Mouse (Mus musculus): ENCODE measurements around the gene Cog7. TPM values are rescaled to one million over a fixed set of nuclear protein-coding genes. Genes with fewer than 3 reads are reported as not detected.

Cog7 gene
- polyA plus RNA-seq, 1 experiment = 45.1 TPM

- no peak overlapping the region for H3K27ac ChIP-seq (ENCODE audit: control insufficient read depth, insufficient read depth, low read depth, low read length)
- no peaks in the 10 kb centered on the region for H3K27me3 ChIP-seq (ENCODE audit: control insufficient read depth, insufficient read depth, low read length)
- H3K36me3 ChIP-seq (ENCODE audit: control insufficient read depth, insufficient read depth, low read length) = peaks cover 6% of the 10 kb centered on the region
- H3K4me1 ChIP-seq (ENCODE audit: control insufficient read depth, insufficient read depth, low read length) = no peaks in the 10 kb centered on the region
- H3K4me3 ChIP-seq (ENCODE audit: control insufficient read depth, low read depth, low read length) = no peak overlapping the region
- no peak for TF ChIP-seq POLR2A (IDR thresholded peaks at IDR 0.05; ENCODE audit: control insufficient read depth, low read depth, low read length)
- no peak for TF ChIP-seq CTCF (IDR thresholded peaks at IDR 0.05; ENCODE audit: control insufficient read depth, insufficient read depth, insufficient replicate concordance, low read depth, low read length)
These were observed 42.3 kb downstream of the Cog7 start for GRCm38 (mm10) chr7:121939244-121939643.

GRCm38 (mm10) chr7:121938124-121938891 is 43.2 kb downstream of the Cog7 start:
- Histone ChIP-seq H3K36me3 (ENCODE audit: control insufficient read depth, insufficient read depth, low read length) (peaks cover 6% of the 10 kb centered on the region), H3K4me3 (ENCODE audit: control insufficient read depth, low read depth, low read length) (no peak overlapping the region), H3K4me1 (ENCODE audit: control insufficient read depth, insufficient read depth, low read length) (no peaks in the 10 kb centered on the region), H3K27me3 (ENCODE audit: control insufficient read depth, insufficient read depth, low read length) (no peaks in the 10 kb centered on the region), H3K27ac (ENCODE audit: control insufficient read depth, insufficient read depth, low read depth, low read length) (no peak overlapping the region)
- TF ChIP-seq CTCF (IDR thresholded peaks at IDR 0.05; ENCODE audit: control insufficient read depth, insufficient read depth, insufficient replicate concordance, low read depth, low read length) (no peak), POLR2A (IDR thresholded peaks at IDR 0.05; ENCODE audit: control insufficient read depth, low read depth, low read length) (no peak)

GRCm38 (mm10) chr7:121936861-121937630 is 44.5 kb downstream of the Cog7 start:
- no peak for TF ChIP-seq CTCF (IDR thresholded peaks at IDR 0.05; ENCODE audit: control insufficient read depth, insufficient read depth, insufficient replicate concordance, low read depth, low read length)
- TF ChIP-seq POLR2A (IDR thresholded peaks at IDR 0.05; ENCODE audit: control insufficient read depth, low read depth, low read length) = no peak
- Histone ChIP-seq H3K4me3 (ENCODE audit: control insufficient read depth, low read depth, low read length) (no peak overlapping the region), H3K4me1 (ENCODE audit: control insufficient read depth, insufficient read depth, low read length) (no peaks in the 10 kb centered on the region), H3K27me3 (ENCODE audit: control insufficient read depth, insufficient read depth, low read length) (no peaks in the 10 kb centered on the region), H3K27ac (ENCODE audit: control insufficient read depth, insufficient read depth, low read depth, low read length) (no peak overlapping the region), H3K36me3 (ENCODE audit: control insufficient read depth, insufficient read depth, low read length) (peaks cover 6% of the 10 kb centered on the region)

GRCm38 (mm10) chr7:121935906-121936794 is 45.4 kb downstream of the Cog7 start:
- H3K4me3 ChIP-seq (ENCODE audit: control insufficient read depth, low read depth, low read length) = no peak overlapping the region
- H3K27ac ChIP-seq (ENCODE audit: control insufficient read depth, insufficient read depth, low read depth, low read length) = no peak overlapping the region
- H3K36me3 ChIP-seq (ENCODE audit: control insufficient read depth, insufficient read depth, low read length) = peaks cover 6% of the 10 kb centered on the region
- H3K4me1 ChIP-seq (ENCODE audit: control insufficient read depth, insufficient read depth, low read length) = no peaks in the 10 kb centered on the region
- no peaks in the 10 kb centered on the region for H3K27me3 ChIP-seq (ENCODE audit: control insufficient read depth, insufficient read depth, low read length)
- TF ChIP-seq CTCF (IDR thresholded peaks at IDR 0.05; ENCODE audit: control insufficient read depth, insufficient read depth, insufficient replicate concordance, low read depth, low read length) (no peak), POLR2A (IDR thresholded peaks at IDR 0.05; ENCODE audit: control insufficient read depth, low read depth, low read length) (no peak)

- TF ChIP-seq CTCF (IDR thresholded peaks at IDR 0.05; ENCODE audit: control insufficient read depth, insufficient read depth, insufficient replicate concordance, low read depth, low read length) = no peak
- TF ChIP-seq POLR2A (IDR thresholded peaks at IDR 0.05; ENCODE audit: control insufficient read depth, low read depth, low read length) = no peak
- Histone ChIP-seq H3K4me3 (ENCODE audit: control insufficient read depth, low read depth, low read length) (no peak overlapping the region), H3K27me3 (ENCODE audit: control insufficient read depth, insufficient read depth, low read length) (no peaks in the 10 kb centered on the region), H3K36me3 (ENCODE audit: control insufficient read depth, insufficient read depth, low read length) (peaks cover 6% of the 10 kb centered on the region), H3K4me1 (ENCODE audit: control insufficient read depth, insufficient read depth, low read length) (no peaks in the 10 kb centered on the region), H3K27ac (ENCODE audit: control insufficient read depth, insufficient read depth, low read depth, low read length) (no peak overlapping the region)
These were observed 47.2 kb downstream of the Cog7 start for GRCm38 (mm10) chr7:121934346-121934745.

- Histone ChIP-seq H3K4me3 (ENCODE audit: control insufficient read depth, low read depth, low read length) (no peak overlapping the region), H3K27ac (ENCODE audit: control insufficient read depth, insufficient read depth, low read depth, low read length) (no peak overlapping the region)
- TF ChIP-seq CTCF (IDR thresholded peaks at IDR 0.05; ENCODE audit: control insufficient read depth, insufficient read depth, insufficient replicate concordance, low read depth, low read length) = no peak
- no peak for TF ChIP-seq POLR2A (IDR thresholded peaks at IDR 0.05; ENCODE audit: control insufficient read depth, low read depth, low read length)
These were observed 47.8 kb downstream of the Cog7 start for GRCm38 (mm10) chr7:121933675-121934074.

More at GRCm38 (mm10) chr7:121933675-121934074, 47.8 kb downstream of the Cog7 start:
- no peaks in the 10 kb centered on the region for H3K4me1 ChIP-seq (ENCODE audit: control insufficient read depth, insufficient read depth, low read length)
- H3K36me3 ChIP-seq (ENCODE audit: control insufficient read depth, insufficient read depth, low read length) = peaks cover 6% of the 10 kb centered on the region
- no peaks in the 10 kb centered on the region for H3K27me3 ChIP-seq (ENCODE audit: control insufficient read depth, insufficient read depth, low read length)

Measured in testis, adult 2 months (tissue).